Mouse (Mus musculus): ENCODE data around the gene Hddc3.

GRCm38 (mm10) chr7:80340793-80341192 is 2.1 kb upstream of the Hddc3 start, which contains the start of gene Unc45a:
- peak; percentile 87 for TF ChIP-seq CTCF (IDR thresholded peaks at IDR 0.05; ENCODE audit: low read depth)
- no peak for TF ChIP-seq EP300 (optimal IDR thresholded peaks at IDR 0.05)

Measured in stomach, postnatal 0 days (tissue).